Mouse (Mus musculus): Measurements from ENCODE around the gene Slc22a5. TPM values are rescaled to one million over a fixed set of nuclear protein-coding genes. Genes with fewer than 3 reads are reported as not detected.

The Slc22a5 gene
- polyA plus RNA-seq, 1 experiment = 29.0 TPM

Other genes starting within 250 kb of the Slc22a5 start
- 5.0 TPM in 2 replicates for gene Rad50, start 184.3 kb downstream of the Slc22a5 start, polyA plus RNA-seq (2012; rRNA removed)
- gene Il5, start 170.9 kb downstream of the Slc22a5 start, polyA plus RNA-seq (2012; rRNA removed) = 0.10 TPM in 1 of 2 replicates, not detected in the other
- 171 and 271 TPM in 2 replicates for gene Irf1, start 121.6 kb downstream of the Slc22a5 start, polyA plus RNA-seq (2012; rRNA removed)
- 1.5 and 1.9 TPM in 2 replicates for gene Gm17334, start 118.5 kb downstream of the Slc22a5 start, polyA plus RNA-seq (2012; rRNA removed)
- gene Gm12216, start 32.4 kb downstream of the Slc22a5 start, polyA plus RNA-seq (2012; rRNA removed) = 15.6 and 19.5 TPM in 2 replicates
- gene Slc22a21, start 88.7 kb upstream of the Slc22a5 start, polyA plus RNA-seq (2012; rRNA removed) = 11.8 and 14.2 TPM in 2 replicates
- 8.6 and 20.6 TPM in 2 replicates for gene Slc22a4, start 136.4 kb upstream of the Slc22a5 start, polyA plus RNA-seq (2012; rRNA removed)
- 20.1 and 23.6 TPM in 2 replicates for gene Pdlim4, start 177.4 kb upstream of the Slc22a5 start, polyA plus RNA-seq (2012; rRNA removed)
- gene P4ha2, start 208.4 kb upstream of the Slc22a5 start, polyA plus RNA-seq (2012; rRNA removed) = 3.3 and 3.8 TPM in 2 replicates